Mouse (Mus musculus) embryonic facial prominence, embryonic 11.5 days (tissue): ENCODE results near the gene Dolpp1. TPM values are rescaled to one million over a fixed set of nuclear protein-coding genes. Genes with fewer than 3 reads are reported as not detected.

Experiments
- ATAC-seq: fragments of 200-750 bp; cut with Nextera tagmentation; replicated peaks from 2 replicates; pipeline ENCODE4 v1.8.0; 2017; ENCODE audit warnings: low read depth; ENCODE audit not compliant: insufficient number of reproducible peaks, low FRiP score, low TSS enrichment
- DNase-seq: peaks from one replicate; pipeline ENCODE4 v3.0.0-alpha.2; 2015; ENCODE audit warnings: low spot score
- H3K27ac ChIP-seq: fragments of 300-500 bp; sonication (generic); replicated peaks from 2 replicates; pipeline ENCODE4 v1.5.1; 2014; ENCODE audit warnings: mild to moderate bottlenecking, low read depth, low read length, control low read depth
- H3K27me3 ChIP-seq: fragments of 300-500 bp; sonication (generic); 2 replicates; pipeline ENCODE4 v1.6.1; 2014; ENCODE audit warnings: mild to moderate bottlenecking, low read length, moderate library complexity, mixed read lengths; ENCODE audit not compliant: control insufficient read depth, insufficient read depth
- H3K36me3 ChIP-seq: fragments of 300-500 bp; sonication (generic); replicated peaks from 2 replicates; pipeline ENCODE4 v1.6.1; 2014; ENCODE audit warnings: low read depth, mild to moderate bottlenecking, low read length, moderate library complexity, mixed read lengths; ENCODE audit not compliant: control insufficient read depth, insufficient read depth
- H3K4me1 ChIP-seq: fragments of 300-500 bp; sonication (generic); 2 replicates; pipeline ENCODE4 v1.6.1; 2014; ENCODE audit warnings: low read length, mixed read lengths; ENCODE audit not compliant: control insufficient read depth, insufficient read depth
- H3K4me2 ChIP-seq: fragments of 300-500 bp; sonication (generic); 2 replicates; pipeline ENCODE4 v1.6.1; 2014; ENCODE audit warnings: low read depth, mild to moderate bottlenecking, control low read depth, low read length, moderate library complexity
- H3K4me3 ChIP-seq: fragments of 300-500 bp; sonication (generic); 2 replicates; pipeline ENCODE4 v1.5.1; 2014; ENCODE audit warnings: low read depth, low read length, control low read depth
- H3K9ac ChIP-seq: fragments of 300-500 bp; sonication (generic); replicated peaks from 2 replicates; pipeline ENCODE4 v1.6.1; 2014; ENCODE audit warnings: mild to moderate bottlenecking, control low read depth, low read length
- H3K9me3 ChIP-seq: fragments of 300-500 bp; sonication (generic); replicated peaks from 2 replicates; pipeline ENCODE4 v1.6.1; 2016; ENCODE audit warnings: mild to moderate bottlenecking, low read length, inconsistent platforms, mixed read lengths; ENCODE audit not compliant: control insufficient read depth
- WGBS: fragments of 180-500 bp; shearing (Covaris S2); extraction: QIAGEN DNeasy Blood & Tissue Kit; methylation state at CpG from one replicate; pipeline ENCODE4 v1.1.7; 2014; 5-methylcytosine and 5-hydroxymethylcytosine counted together
- polyA plus RNA-seq: library from polyadenylated mRNA; unstranded; fragments of >200 nt; fragmentation: Nextera tagmentation; extraction: Ambion mirVana; gene quantifications from 2 replicates; pipeline ENCODE4 v1.2.1, GENCODE M21; 2014

Gene Dolpp1
- polyA plus RNA-seq, 1 experiment from 2014 or later = 29.1 TPM

DNA sequence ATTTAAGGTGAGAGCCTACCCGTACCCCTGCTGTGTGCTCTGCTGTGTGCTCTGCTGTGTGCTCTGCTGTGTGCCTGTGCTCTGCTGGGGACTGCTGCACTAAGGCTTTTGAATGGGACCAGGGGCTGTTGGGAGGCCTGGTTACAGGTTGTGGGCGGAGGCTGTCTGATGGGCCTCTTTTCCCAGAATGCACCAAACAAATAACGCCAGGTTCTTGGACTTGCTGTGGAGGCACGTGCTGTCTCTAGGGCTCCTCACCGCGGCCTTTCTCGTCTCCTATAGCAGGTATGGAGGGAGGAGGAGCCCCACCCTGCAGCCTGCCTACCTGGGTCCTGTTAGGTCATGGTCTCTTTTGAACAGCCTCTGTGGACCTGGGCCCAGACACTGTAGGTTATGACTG lies 4.2 kb downstream of the Dolpp1 start:
- peaks cover 3% of the 10 kb centered on the region for H3K4me1 ChIP-seq
- H3K4me2 ChIP-seq = no peak overlapping the region
- no peaks in the 10 kb centered on the region for H3K9me3 ChIP-seq
- H3K9ac ChIP-seq = no peak overlapping the region
- ATAC-seq (no peak), DNase-seq (no peak)
- 95% methylated on average over 7 of the region's 7 CpGs for WGBS
- H3K27me3 ChIP-seq = no peaks in the 10 kb centered on the region
- H3K4me3 ChIP-seq = no peak overlapping the region
- H3K36me3 ChIP-seq = peaks cover 4% of the 10 kb centered on the region; the same call in 1 of the 2 replicates
- H3K27ac ChIP-seq = no peak overlapping the region

DNA sequence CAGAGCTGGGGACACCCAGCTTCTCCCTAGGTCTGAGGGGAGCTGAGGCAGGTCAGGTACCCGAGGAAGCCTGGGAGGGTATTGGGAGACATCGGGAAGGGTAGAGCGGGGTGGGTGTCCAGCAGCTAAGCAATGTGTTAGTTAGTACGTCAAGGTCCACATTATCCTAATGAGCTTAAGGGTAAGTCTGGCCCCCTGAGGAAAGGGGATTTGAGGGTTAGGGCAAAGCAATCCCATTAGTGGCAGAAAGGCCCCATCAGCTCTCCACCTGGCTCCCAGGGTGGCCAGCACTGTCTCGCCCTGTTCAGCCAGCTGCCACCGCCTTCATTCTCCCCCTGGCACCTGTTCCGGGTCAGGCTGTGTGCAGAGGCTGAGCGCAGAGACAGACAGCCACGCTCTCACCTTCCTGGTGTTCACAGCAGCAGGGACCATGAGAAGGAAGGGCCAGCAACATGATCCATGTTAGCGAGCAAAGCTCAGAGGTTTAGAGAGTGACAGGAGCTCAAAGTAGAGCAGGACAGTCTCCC lies 6.0 kb downstream of the Dolpp1 start:
- DNase-seq = no peak
- no peak overlapping the region for H3K27ac ChIP-seq
- 74% methylated on average over 10 of the region's 10 CpGs for WGBS

DNA sequence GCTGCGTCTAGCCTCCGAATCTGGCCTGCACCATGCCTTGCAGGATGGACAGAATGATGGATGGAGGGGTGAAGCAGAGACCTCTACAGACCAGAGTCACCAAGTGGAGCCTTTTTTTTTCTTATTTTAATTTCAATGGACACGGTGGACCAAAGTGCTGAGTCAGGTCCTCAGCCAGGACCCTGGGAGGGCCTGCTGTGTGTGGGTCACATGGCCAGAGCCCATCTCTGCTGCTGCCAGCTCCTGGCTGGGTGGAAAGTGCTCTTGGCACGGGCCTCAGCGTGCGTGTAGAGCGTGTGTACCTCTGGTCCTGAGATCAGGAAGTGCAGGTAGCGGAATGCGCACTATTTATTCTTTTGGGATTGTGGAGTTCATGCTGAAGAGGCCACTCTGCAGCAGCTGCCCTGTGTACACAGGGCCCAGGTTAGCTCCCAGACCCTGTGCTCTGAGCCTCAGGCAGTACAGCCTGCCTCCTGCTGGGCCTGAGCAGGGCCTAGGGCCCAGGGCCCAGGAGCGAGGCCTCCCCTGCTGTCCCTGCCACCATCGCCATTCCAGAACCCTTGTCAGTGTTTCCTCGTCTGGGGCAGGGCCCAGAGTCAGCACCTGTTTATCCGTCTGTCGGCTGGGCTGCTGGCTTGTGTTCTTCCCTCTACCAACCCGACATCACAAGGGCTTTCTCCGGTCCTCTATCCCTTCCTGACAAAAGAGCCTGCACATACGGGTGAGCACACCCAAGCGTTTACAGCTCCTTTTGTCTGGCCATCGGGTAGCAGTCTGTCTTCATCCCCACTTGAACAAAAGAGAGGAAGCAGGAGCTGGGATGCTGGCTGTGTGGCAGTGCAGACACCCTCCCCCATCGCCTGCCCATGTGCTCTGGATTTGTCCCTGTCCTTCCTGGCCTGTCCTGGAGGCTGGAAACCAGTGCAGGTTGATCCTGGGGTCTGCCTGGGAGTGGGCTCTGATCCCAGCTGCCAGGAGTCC lies 7.4 kb downstream of the Dolpp1 start:
- Histone ChIP-seq H3K4me3 (no peak overlapping the region), H3K4me1 (no peaks in the 10 kb centered on the region), H3K27ac (peak overlapping the region; percentile 28), H3K9ac (peak overlapping the region; percentile 1; the same call in 1 of the 2 replicates), H3K36me3 (peaks cover 4% of the 10 kb centered on the region; the same call in 1 of the 2 replicates), H3K9me3 (no peaks in the 10 kb centered on the region), H3K27me3 (no peaks in the 10 kb centered on the region), H3K4me2 (no peak overlapping the region)
- whole genome bisulfite sequencing = 37% methylated on average over 20 of the region's 20 CpGs
- DNase-seq (peak; percentile 12), ATAC-seq (peak; percentile 51; the same call in 1 of the 2 replicates)

More for the DNA sequence above, 6.0 kb downstream of the Dolpp1 start:
- Histone ChIP-seq H3K9me3 (no peaks in the 10 kb centered on the region), H3K36me3 (peaks cover 4% of the 10 kb centered on the region; the same call in 1 of the 2 replicates), H3K27me3 (no peaks in the 10 kb centered on the region), H3K4me1 (peaks cover 3% of the 10 kb centered on the region), H3K9ac (no peak overlapping the region), H3K4me3 (no peak overlapping the region), H3K4me2 (no peak overlapping the region)
- no peak for ATAC-seq

GRCm38 (mm10) chr2:30401581-30401980 lies 9.5 kb downstream of the Dolpp1 start:
- Histone ChIP-seq H3K4me1 (no peaks in the 10 kb centered on the region), H3K27ac (no peak overlapping the region), H3K27me3 (no peaks in the 10 kb centered on the region), H3K4me2 (no peak overlapping the region), H3K36me3 (peaks cover 4% of the 10 kb centered on the region; the same call in 1 of the 2 replicates), H3K9me3 (no peaks in the 10 kb centered on the region), H3K4me3 (no peak overlapping the region), H3K9ac (no peak overlapping the region)
- WGBS = 80% methylated on average over 1 of the region's 1 CpGs
- ATAC-seq = no peak
- no peak for DNase-seq

DNA sequence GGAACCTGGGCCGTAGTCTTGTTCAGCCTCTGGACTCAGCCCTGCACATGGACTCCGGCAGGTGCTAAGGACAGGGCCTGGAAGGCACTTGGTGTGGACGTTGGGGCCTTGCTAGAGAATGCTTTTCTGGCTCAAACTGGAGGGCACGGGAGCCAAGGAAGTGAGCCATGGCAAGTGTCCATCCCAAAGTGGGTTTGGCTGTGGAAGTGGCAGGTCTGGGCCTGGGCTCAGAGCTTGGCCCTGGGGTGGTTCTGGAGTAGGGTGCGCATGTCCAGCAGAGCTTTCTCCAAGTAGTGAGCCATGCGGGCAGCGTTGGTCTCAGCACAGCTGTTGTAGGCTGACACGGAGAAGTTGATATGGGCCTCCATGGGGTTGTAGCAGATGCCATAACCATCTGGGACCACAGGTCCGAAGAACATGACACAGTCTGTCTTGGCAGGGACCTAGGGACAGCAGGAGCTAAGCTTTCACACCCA lies 10.3 kb downstream of the Dolpp1 start:
- no peak overlapping the region for H3K4me2 ChIP-seq
- DNase-seq (no peak), ATAC-seq (no peak)
- no peaks in the 10 kb centered on the region for H3K9me3 ChIP-seq
- no peak overlapping the region for H3K9ac ChIP-seq
- H3K27me3 ChIP-seq = no peaks in the 10 kb centered on the region
- H3K4me3 ChIP-seq = no peak overlapping the region
- H3K27ac ChIP-seq = no peak overlapping the region
- no peaks in the 10 kb centered on the region for H3K4me1 ChIP-seq
- peaks cover 2% of the 10 kb centered on the region; the same call in 1 of the 2 replicates for H3K36me3 ChIP-seq
- 91% methylated on average over 9 of the region's 9 CpGs for WGBS

GRCm38 (mm10) chr2:30402843-30403242 lies 10.8 kb downstream of the Dolpp1 start:
- no peaks in the 10 kb centered on the region for H3K27me3 ChIP-seq
- 58% methylated on average over 2 of the region's 2 CpGs for WGBS
- H3K4me2 ChIP-seq = no peak overlapping the region
- H3K9ac ChIP-seq = no peak overlapping the region
- no peak overlapping the region for H3K27ac ChIP-seq
- no peak overlapping the region for H3K4me3 ChIP-seq
- H3K4me1 ChIP-seq = no peaks in the 10 kb centered on the region
- H3K9me3 ChIP-seq = no peaks in the 10 kb centered on the region
- ATAC-seq = no peak
- no peaks in the 10 kb centered on the region for H3K36me3 ChIP-seq
- DNase-seq = no peak

DNA sequence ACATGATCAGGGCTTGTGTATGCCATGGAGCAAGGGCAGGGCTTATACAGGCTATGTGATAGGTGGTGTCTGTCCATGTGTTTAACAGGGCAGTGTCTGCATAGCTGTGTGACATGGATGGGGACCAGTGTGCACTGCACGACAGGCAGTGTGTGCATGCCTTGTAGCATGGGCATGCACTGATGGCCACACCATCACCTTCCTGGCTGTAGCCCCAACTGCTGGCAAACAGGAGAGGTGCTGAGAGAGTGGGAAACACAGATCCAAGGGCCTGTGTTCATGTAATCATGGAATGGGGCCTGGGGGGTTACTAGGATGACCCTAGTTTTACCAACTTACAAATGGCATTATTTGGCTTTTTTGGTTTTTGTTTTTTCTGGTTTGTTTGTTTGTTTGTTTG lies 11.8 kb downstream of the Dolpp1 start:
- Histone ChIP-seq H3K4me1 (no peaks in the 10 kb centered on the region), H3K27ac (no peak overlapping the region), H3K9me3 (no peaks in the 10 kb centered on the region), H3K4me2 (no peak overlapping the region), H3K4me3 (no peak overlapping the region), H3K9ac (no peak overlapping the region), H3K27me3 (no peaks in the 10 kb centered on the region), H3K36me3 (no peaks in the 10 kb centered on the region)
- 90% methylated on average over 1 of the region's 1 CpGs for WGBS
- ATAC-seq (no peak), DNase-seq (no peak)

DNA sequence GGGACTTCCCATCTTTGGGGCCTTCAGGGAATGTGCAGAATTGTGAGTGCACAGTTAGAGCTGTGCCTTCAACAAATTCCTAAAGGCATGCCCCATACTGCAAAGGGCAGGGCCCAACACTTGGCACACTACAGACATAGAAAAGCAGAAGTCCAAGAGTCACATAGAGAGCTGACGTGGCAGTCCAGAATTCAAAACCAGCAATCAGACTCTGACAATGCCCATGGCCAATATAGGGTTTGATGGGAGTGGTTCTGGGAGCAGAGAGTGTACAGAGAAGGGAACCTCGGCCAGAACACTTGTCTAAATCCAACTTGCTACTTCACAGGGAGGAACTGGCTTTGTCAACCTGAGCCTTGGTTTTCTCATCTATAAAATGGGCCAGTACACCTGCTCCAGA lies 15.2 kb downstream of the Dolpp1 start:
- no peaks in the 10 kb centered on the region for H3K36me3 ChIP-seq
- WGBS = 78% methylated on average over 2 of the region's 2 CpGs
- H3K27ac ChIP-seq = no peak overlapping the region
- no peak overlapping the region for H3K4me2 ChIP-seq
- no peaks in the 10 kb centered on the region for H3K4me1 ChIP-seq
- H3K27me3 ChIP-seq = no peaks in the 10 kb centered on the region
- no peak for ATAC-seq
- no peaks in the 10 kb centered on the region for H3K9me3 ChIP-seq
- DNase-seq = no peak
- H3K9ac ChIP-seq = no peak overlapping the region
- H3K4me3 ChIP-seq = no peak overlapping the region
